9 mouse cellular contexts compared by ENCODE assay signal in the genomic region with DNA sequence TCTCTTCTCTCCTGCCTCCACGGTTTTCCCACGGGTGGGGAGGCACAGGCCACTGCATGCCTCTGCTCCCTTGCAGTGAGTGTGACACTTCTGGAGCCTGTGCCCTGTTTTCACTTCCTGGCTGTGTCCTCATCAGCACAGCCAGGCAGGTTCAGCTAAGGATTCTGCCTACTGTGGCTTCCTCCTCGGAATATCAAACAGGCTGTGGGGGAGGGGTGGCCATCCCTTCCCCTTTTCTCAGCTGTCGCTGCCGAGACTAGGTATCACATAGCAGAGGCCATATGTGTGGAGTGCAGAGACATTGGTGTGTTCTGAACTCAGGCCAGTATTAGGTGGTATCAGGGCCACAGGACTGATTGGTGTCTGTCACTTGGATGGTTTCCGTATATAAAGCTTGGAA. TPM values are rescaled to one million over a fixed set of nuclear protein-coding genes. Genes with fewer than 3 reads are reported as not detected.
DNase-seq lines count a peak whose midpoint lies in the region; ATAC-seq lines count a peak whose summit lies in the region.
"Had no signal": no experiment of that assay in that cellular context is flagged by ENCODE, and none has a peak within 500 bp of the region (broad histone marks: within the 10 kb centered on the region; RNA-seq: fewer than 3 reads in every experiment).

No protein-coding gene starts in this region.

- H3K4me1 ChIP-seq in liver, embryonic 16.5 days (ENCODE audit: control insufficient read depth, low read depth, low read length), result no peaks in the 10 kb centered on the region
- peaks cover 22% of the 10 kb centered on the region for H3K4me1 ChIP-seq in neural tube, embryonic 12.5 days

- H3K4me2 ChIP-seq in liver, embryonic 16.5 days (ENCODE audit: low read depth, low read length), result no peak overlapping the region
- 0 out of 2 replicates have a peak overlapping the region, but pooled peaks have one; percentile 15 for H3K4me2 ChIP-seq in neural tube, embryonic 12.5 days (replicated peaks)
- H3K4me2 ChIP-seq: lung, embryonic 15.5 days had no signal

- no peak overlapping the region for H3K27ac ChIP-seq in liver, embryonic 16.5 days (ENCODE audit: low read length)
- H3K27ac ChIP-seq in neural tube, embryonic 12.5 days, result no peak overlapping the region
- H3K27ac ChIP-seq: lung, embryonic 15.5 days had no signal

- no peaks in the 10 kb centered on the region for H3K9me3 ChIP-seq in liver, embryonic 16.5 days (replicated peaks; ENCODE audit: control insufficient read depth, low read length)
- H3K9me3 ChIP-seq in neural tube, embryonic 12.5 days, result no peaks in the 10 kb centered on the region
- H3K9me3 ChIP-seq: lung, embryonic 15.5 days had no signal

- no peak overlapping the region for H3K4me3 ChIP-seq in liver, embryonic 16.5 days (ENCODE audit: low read depth, low read length)
- H3K4me3 ChIP-seq in neural tube, embryonic 12.5 days, result no peak overlapping the region
- H3K4me3 ChIP-seq: lung, embryonic 15.5 days had no signal

- WGBS in liver, embryonic 16.5 days (ENCODE audit: insufficient replicate concordance), result 12% methylated on average over 6 of the region's 6 CpGs
- 15% methylated on average over 6 of the region's 6 CpGs for WGBS in neural tube, embryonic 12.5 days

- peak; percentile 98 for ATAC-seq in granulocyte monocyte progenitor cell, adult 5-6 weeks (replicated peaks; ENCODE audit: poor library complexity, severe bottlenecking)
- ATAC-seq in liver, embryonic 16.5 days (ENCODE audit: low read depth), result peak; percentile 39; the same call in 1 of the 2 replicates
- peak; percentile 48 for ATAC-seq in neural tube, embryonic 12.5 days (ENCODE audit: low FRiP score, low read depth)

- peak; percentile 58 to 66 for DNase-seq in kidney, postnatal 4 days
- no peak for DNase-seq in kidney, adult 11 months
- DNase-seq in embryo, embryonic 10.5 days (ENCODE audit: low spot score), result peak; percentile 56
- no peak for DNase-seq in T-cell, adult 2 months (ENCODE audit: low spot score)
- DNase-seq in kidney, adult 8-10 months, result no peak

- H3K9ac ChIP-seq in liver, embryonic 16.5 days (ENCODE audit: low read depth, low read length), result no peak overlapping the region
- H3K9ac ChIP-seq in neural tube, embryonic 12.5 days, result no peak overlapping the region
- H3K9ac ChIP-seq: lung, embryonic 15.5 days had no signal

- H3K36me3 ChIP-seq in liver, embryonic 16.5 days (ENCODE audit: control insufficient read depth, insufficient read depth), result no peaks in the 10 kb centered on the region
- no peaks in the 10 kb centered on the region for H3K36me3 ChIP-seq in neural tube, embryonic 12.5 days
- H3K36me3 ChIP-seq: lung, embryonic 15.5 days had no signal

- H3K27me3 ChIP-seq in liver, embryonic 16.5 days (ENCODE audit: control insufficient read depth, insufficient read depth, low read depth, low read length), result no peaks in the 10 kb centered on the region
- no peaks in the 10 kb centered on the region for H3K27me3 ChIP-seq in neural tube, embryonic 12.5 days (replicated peaks)
- H3K27me3 ChIP-seq: lung, embryonic 15.5 days had no signal

RNA-seq across cellular contexts. Expression of a gene that starts 50.3 kb away (rescaled TPM):
- 132 and 162 TPM in 2 replicates for total RNA-seq in granulocyte monocyte progenitor cell, adult 5-6 weeks (2014; fragmentation: Nextera tagmentation)
- total RNA-seq in granulocyte monocyte progenitor cell, adult 5-6 weeks (2017), result 130 and 144 TPM in 2 replicates
- 418 and 451 TPM in 2 replicates for polyA plus RNA-seq in liver, embryonic 16.5 days (2015; fragmentation: Nextera tagmentation; extraction: Ambion mirVana)
- 261 and 262 TPM in 2 replicates for polyA plus RNA-seq in neural tube, embryonic 12.5 days (2016; fragmentation: Nextera tagmentation; extraction: Ambion mirVana)

Comparison
In these comparisons a context has a peak if more than half of its experiments do, and no peak if none do; other contexts are left out.
1. DNase-seq: peak in kidney, postnatal 4 days (2 of 2) and embryo, embryonic 10.5 days (single experiment); none in kidney, adult 11 months (single experiment), T-cell, adult 2 months (single experiment) and kidney, adult 8-10 months (0 of 2).
2. ATAC-seq: peak in every context shown above with its lines; median percentile 98 in granulocyte monocyte progenitor cell, adult 5-6 weeks; 48 in neural tube, embryonic 12.5 days; 39 in liver, embryonic 16.5 days.